Mouse (Mus musculus) left cerebral cortex, adult 18-20 months (tissue): Measurements from ENCODE around the gene Wipf3. TPM values are rescaled to one million over a fixed set of nuclear protein-coding genes. Genes with fewer than 3 reads are reported as not detected.

Experiments used
- DNase-seq, 2 experiments: peaks; one replicate each; pipeline ENCODE4 v3.0.0; 2021 to 2022; ENCODE audit warnings: low spot score in 2 of 2, mixed read lengths in 1 of 2
- total RNA-seq, 2 experiments: library from RNA; stranded (reverse); gene quantifications; 2 replicates each; pipeline ENCODE4 v1.2.3; 2021

Wipf3 gene
- total RNA-seq, 2 experiments from 2014 or later, result 73.0 to 85.6 TPM

GRCm38 (mm10) chr6:54431761-54432160 lies 2.4 kb downstream of the Wipf3 start:
- peak; percentile 79 to 85 for DNase-seq

GRCm38 (mm10) chr6:54432191-54432590 lies 2.8 kb downstream of the Wipf3 start:
- DNase-seq, result no peak

- no peak for DNase-seq
These were observed 3.6 kb downstream of the Wipf3 start for GRCm38 (mm10) chr6:54432806-54433545.

- DNase-seq, result no peak
These were observed 4.8 kb downstream of the Wipf3 start for GRCm38 (mm10) chr6:54434171-54434570.

- no peak for DNase-seq
These were observed 6.3 kb downstream of the Wipf3 start for GRCm38 (mm10) chr6:54435663-54436062.

GRCm38 (mm10) chr6:54436286-54436685 lies 6.9 kb downstream of the Wipf3 start:
- no peak for DNase-seq

- no peak for DNase-seq
These were observed 9.1 kb downstream of the Wipf3 start for GRCm38 (mm10) chr6:54438510-54438909.

- DNase-seq, result no peak
These were observed 11.3 kb downstream of the Wipf3 start for GRCm38 (mm10) chr6:54440658-54441057.

- DNase-seq, result no peak
These were observed 14.3 kb downstream of the Wipf3 start for GRCm38 (mm10) chr6:54443657-54444056.

GRCm38 (mm10) chr6:54444086-54444485 lies 14.7 kb downstream of the Wipf3 start:
- no peak for DNase-seq

- no peak for DNase-seq
These were observed 15.9 kb downstream of the Wipf3 start for GRCm38 (mm10) chr6:54445249-54445818.

GRCm38 (mm10) chr6:54447353-54447752 lies 17.9 kb downstream of the Wipf3 start:
- DNase-seq, result no peak

GRCm38 (mm10) chr6:54459661-54460060 lies 30.3 kb downstream of the Wipf3 start:
- no peak for DNase-seq

- DNase-seq, result no peak
These were observed 30.9 kb downstream of the Wipf3 start for GRCm38 (mm10) chr6:54460172-54460914.

GRCm38 (mm10) chr6:54460915-54461671 lies 31.7 kb downstream of the Wipf3 start:
- DNase-seq, result peak; percentile 75 to 76

GRCm38 (mm10) chr6:54462766-54463165 lies 33.4 kb downstream of the Wipf3 start:
- DNase-seq, result no peak

- DNase-seq, result no peak
These were observed 34.5 kb downstream of the Wipf3 start for GRCm38 (mm10) chr6:54463701-54464458.

- DNase-seq, result no peak
These were observed 35.5 kb downstream of the Wipf3 start for GRCm38 (mm10) chr6:54464926-54465325.

- DNase-seq, result no peak
These were observed 38.0 kb downstream of the Wipf3 start for GRCm38 (mm10) chr6:54467371-54467770.

GRCm38 (mm10) chr6:54471866-54472265 lies 42.5 kb downstream of the Wipf3 start:
- no peak for DNase-seq
